Comparison of ENCODE assay signal across 8 mouse cellular contexts in genomic region chr3:123385486-123386156, GRCm38 (mm10). TPM values are rescaled to one million over a fixed set of nuclear protein-coding genes. Genes with fewer than 3 reads are reported as not detected.
DNase-seq lines count a peak whose midpoint lies in the region; ATAC-seq lines count a peak whose summit lies in the region.

Gene Mettl14 (minus strand): TSS chr3:123386108.

- peaks cover under 1% of the 10 kb centered on the region; the same call in 1 of the 2 replicates for H3K36me3 ChIP-seq in lung, embryonic 16.5 days (ENCODE audit: control insufficient read depth, insufficient read depth, low read length)

- peak; percentile 100 for ATAC-seq in hematopoietic stem cell, adult 5-6 weeks (replicated peaks in 1 of 2; ENCODE audit: insufficient read depth in 1 of 2, low FRiP score in 2 of 2, low TSS enrichment in 1 of 2, low read depth in 1 of 2, poor library complexity in 2 of 2, severe bottlenecking in 2 of 2)
- peak; percentile 100 for ATAC-seq in lung, embryonic 16.5 days (ENCODE audit: low read depth)

- peak within 1 kb of the TSS; percentile 79 for H3K4me3 ChIP-seq in lung, embryonic 16.5 days (ENCODE audit: low read length)

- peak within 1 kb of the TSS; percentile 94 for H3K27ac ChIP-seq in lung, embryonic 16.5 days (ENCODE audit: low read length)

- H3K9ac ChIP-seq in lung, embryonic 16.5 days (ENCODE audit: low read length), result peak within 1 kb of the TSS; percentile 77

- H3K4me1 ChIP-seq in lung, embryonic 16.5 days (replicated peaks; ENCODE audit: control insufficient read depth, insufficient read depth, low read length), result peaks cover 7% of the 10 kb centered on the region; the same call in 1 of the 2 replicates

- peak within 1 kb of the TSS; percentile 67 for H3K4me2 ChIP-seq in lung, embryonic 16.5 days (ENCODE audit: low read depth, low read length)

- peak; percentile 96 for DNase-seq in MEL-GATA-1-ER (ENCODE audit: extremely low read depth, low read depth)
- DNase-seq in cerebellum, adult 8-10 months, result peak; percentile 95
- peak; percentile 97 for DNase-seq in forelimb bud, embryonic 11.5 days (ENCODE audit: low read depth, low spot score)
- DNase-seq in layer of hippocampus, adult 9-10 months (ENCODE audit: low spot score), result peak; percentile 94
- peak; percentile 82 for DNase-seq in ovary, postnatal 10 days (ENCODE audit: low spot score)
- DNase-seq in thymus, postnatal 10 days (ENCODE audit: low spot score in 2 of 2), result peak; percentile 96 to 97

- no peaks in the 10 kb centered on the region for H3K27me3 ChIP-seq in lung, embryonic 16.5 days (ENCODE audit: control insufficient read depth, insufficient read depth, low read depth, low read length)

- under 1% methylated on average over 41 of the region's 41 CpGs for WGBS in lung, embryonic 16.5 days

- no peaks in the 10 kb centered on the region for H3K9me3 ChIP-seq in lung, embryonic 16.5 days (ENCODE audit: control insufficient read depth, low read length)

RNA-seq across cellular contexts. Expression of gene Mettl14, which starts in this region (rescaled TPM):
- total RNA-seq in hematopoietic stem cell, adult 5-6 weeks (2017), result 32.3 and 54.1 TPM in 2 replicates
- 24.9 and 25.1 TPM in 2 replicates for polyA plus RNA-seq in lung, embryonic 16.5 days (2015; fragmentation: Nextera tagmentation; extraction: Ambion mirVana)

Comparison
In these comparisons a context has a peak if more than half of its experiments do, and no peak if none do; other contexts are left out.
1. Peak in every context shown above with its lines: DNase-seq, ATAC-seq, H3K4me3 ChIP-seq and H3K27ac ChIP-seq.